Mouse (Mus musculus): ENCODE results near the gene Rpl39l. TPM values are rescaled to one million over a fixed set of nuclear protein-coding genes. Genes with fewer than 3 reads are reported as not detected.
"Not testable (repeated sequence)": the region's sequence is repeated elsewhere in the genome, so short reads cannot be mapped to it uniquely, and the experiment has no call there.

The Rpl39l gene
- total RNA-seq (2015; ENCODE audit: low replicate concordance) (8.4 TPM in 1 of 2 replicates, not detected in the other), total RNA-seq (2017; ENCODE audit: low replicate concordance) (not detected in 2 replicates)

DNA sequence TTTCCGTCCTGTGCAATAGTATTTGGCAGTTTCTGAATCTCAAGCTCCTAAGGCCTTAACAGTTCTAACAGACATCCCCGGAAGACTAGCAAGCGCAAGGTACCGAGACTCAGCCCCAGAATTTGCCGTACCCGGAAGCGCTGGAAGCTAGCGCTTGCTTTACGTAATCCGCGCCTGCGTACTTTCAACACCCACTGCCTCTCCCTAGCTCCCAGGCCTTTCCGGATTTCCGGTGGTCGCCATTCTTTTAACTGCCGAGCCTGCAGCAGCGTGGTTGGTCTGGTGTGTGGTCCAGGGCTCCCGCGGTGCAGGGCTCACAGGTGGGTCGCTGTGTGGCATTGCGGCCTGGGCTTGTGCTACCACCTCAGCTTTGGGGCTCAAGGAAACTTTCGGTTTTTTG, at the start of gene Rpl39l:
Rpl39l (plus strand) TSS at position 222 of the 400 bp plus-strand sequence.
- ATAC-seq (replicated peaks; ENCODE audit: low FRiP score, poor library complexity, severe bottlenecking): no peak

DNA sequence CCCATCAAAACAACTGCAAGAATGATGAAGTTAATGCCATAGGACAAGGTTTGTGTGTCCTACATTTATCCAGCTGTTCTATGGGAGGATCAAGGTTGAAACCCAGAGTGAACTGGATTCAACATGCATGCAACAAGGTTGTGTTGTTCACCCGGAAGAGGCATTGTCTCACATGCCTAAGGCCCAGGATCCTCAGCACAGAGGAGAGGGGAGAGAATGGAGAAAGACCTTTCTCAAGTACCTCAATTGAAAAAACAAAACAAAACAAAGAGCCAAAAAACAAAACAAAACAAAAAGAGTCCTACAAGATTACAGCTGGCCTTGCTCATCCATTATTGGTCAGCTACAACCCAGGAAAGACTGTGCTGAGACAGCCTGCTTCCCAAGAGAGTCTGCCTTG, 42.4 kb upstream of the Rpl39l start:
- no peak for ATAC-seq (replicated peaks; ENCODE audit: low FRiP score, poor library complexity, severe bottlenecking)

DNA sequence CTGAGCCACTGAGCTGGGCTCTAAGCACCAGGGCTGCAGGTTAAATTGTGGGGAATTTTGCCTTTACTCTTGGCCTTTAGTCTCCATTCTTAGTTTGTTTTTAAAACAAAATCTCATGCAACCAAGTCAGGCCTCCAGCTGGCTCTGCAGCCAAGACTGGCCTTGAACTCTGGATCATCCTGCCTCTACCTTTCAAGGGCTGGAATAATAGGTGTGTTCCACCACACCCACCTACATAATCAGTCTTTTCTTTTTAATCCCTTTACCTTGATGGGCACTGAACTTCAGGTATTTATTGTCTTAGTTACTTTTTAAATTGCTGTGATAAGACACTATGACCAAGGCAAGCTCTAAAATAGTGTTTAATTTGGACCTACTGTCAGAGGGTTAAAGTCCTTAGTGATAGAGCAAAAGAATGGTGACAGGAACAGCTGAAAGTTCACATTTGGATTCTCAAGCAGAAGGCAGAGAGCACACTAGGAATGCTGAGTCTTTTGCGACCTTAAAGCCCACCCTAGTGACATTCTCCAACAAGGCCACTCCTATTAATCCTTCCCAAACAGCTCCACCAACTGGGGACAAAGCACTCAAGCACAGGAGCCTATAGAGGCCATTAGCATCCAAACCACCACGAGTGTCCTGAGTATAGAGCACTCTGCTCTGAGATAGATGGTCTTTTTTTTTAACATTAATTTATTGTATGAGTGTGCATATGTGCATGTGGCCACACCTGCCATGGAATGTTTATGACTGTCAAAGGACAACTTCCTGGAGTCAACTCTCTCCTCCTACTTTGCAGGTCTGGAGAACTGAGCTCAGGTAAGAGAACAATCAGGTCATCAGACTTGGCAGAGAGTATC, 40.7 kb upstream of the Rpl39l start:
- ATAC-seq (replicated peaks; ENCODE audit: low FRiP score, poor library complexity, severe bottlenecking): no peak

DNA sequence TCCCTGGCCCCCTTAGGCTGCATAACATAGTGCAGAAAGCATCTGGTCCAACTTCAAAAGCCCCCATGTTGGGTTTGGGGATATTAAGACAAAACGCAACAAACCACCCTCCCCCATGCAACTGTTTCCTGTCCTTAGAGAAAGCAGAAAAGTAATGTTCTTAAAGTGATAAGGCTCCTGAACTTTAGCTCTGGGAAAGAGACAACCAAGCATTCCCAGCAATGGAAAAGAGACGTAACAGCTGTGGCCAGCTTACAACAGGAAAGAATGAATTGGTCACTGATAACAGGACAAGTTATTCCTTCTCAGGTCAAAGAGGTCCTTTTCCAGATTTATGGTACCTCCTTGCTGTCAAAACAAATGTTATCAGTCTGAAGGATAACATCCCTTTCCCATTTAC, 26.9 kb upstream of the Rpl39l start:
- no peak for ATAC-seq (replicated peaks; ENCODE audit: low FRiP score, poor library complexity, severe bottlenecking)

DNA sequence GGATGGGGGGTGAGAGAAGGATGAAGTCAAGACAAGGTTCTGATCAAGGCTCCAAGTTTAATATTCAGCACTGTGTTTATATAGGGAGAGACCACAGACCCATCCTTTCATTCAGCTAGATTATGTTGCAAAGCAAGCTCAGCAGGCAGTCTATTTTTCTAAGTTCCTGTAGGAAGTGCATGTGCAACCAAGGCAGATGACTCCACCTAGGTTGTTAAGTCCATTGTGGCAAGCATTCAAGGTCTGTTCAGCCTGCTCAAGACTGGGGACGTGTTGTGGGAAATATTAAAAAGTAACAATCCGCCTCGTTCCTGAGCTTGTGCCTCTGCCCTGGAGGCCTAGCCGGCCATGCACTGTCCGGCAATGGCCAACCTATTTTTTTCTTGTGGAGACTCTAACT, 22.6 kb upstream of the Rpl39l start:
- no peak for ATAC-seq (replicated peaks; ENCODE audit: low FRiP score, poor library complexity, severe bottlenecking)

DNA sequence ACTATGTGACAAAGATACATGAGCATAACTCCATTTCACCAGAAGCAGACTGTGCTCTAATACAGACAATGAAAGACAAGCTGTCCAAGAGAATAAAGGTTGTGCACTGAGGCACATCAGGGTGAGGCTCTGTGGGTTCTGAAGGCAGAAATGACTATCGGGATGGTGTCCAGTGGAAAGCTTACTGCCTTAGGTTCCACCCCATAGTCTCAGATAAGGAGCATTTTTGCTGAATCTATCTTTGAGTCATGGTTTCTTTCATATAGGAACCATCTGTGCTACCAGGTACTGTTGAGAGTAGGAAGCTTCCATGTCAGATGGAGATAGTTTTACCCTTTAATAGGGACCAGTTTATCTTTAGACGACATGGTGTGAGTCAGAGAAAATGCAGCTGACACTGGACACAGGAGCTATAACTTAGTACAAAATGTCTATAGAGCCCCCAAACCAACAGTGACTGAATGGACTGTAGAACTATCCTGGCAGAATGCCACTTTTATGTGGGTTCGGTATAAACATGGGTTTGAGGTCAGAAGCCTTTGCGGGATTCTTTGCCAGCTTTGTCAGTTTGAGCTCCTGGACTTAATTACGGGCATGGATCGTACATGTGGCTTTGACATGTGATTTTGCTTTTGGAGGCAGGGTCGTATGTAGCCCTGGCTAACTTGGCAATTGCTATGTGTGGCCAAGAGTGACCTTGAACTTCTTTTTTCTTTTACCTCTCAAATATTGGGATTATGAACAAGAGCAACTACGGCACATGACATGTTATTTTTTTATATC, 712 bp upstream of the Rpl39l start:
- no peak for ATAC-seq (replicated peaks; ENCODE audit: low FRiP score, poor library complexity, severe bottlenecking)

DNA sequence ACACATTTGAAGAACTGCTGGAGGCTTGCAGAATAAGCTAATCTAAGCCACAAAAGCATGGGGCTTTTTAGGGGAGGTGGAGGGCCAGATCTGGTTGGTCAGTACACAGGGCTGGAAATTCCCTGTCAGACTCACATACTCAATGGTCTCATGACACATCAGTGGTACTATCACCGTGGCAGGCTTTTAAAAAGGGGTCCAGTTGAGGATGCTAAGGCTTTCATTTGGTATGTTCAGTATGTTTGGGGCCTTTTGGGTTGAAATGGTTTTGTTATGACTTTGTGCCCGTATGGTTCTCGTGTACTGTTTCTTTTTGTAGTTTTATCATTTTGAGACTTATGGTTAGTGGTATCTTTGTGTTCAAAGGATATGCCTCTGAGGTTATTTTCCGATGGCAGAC, 1.2 kb downstream of the Rpl39l start:
- ATAC-seq (replicated peaks; ENCODE audit: low FRiP score, poor library complexity, severe bottlenecking): no peak

DNA sequence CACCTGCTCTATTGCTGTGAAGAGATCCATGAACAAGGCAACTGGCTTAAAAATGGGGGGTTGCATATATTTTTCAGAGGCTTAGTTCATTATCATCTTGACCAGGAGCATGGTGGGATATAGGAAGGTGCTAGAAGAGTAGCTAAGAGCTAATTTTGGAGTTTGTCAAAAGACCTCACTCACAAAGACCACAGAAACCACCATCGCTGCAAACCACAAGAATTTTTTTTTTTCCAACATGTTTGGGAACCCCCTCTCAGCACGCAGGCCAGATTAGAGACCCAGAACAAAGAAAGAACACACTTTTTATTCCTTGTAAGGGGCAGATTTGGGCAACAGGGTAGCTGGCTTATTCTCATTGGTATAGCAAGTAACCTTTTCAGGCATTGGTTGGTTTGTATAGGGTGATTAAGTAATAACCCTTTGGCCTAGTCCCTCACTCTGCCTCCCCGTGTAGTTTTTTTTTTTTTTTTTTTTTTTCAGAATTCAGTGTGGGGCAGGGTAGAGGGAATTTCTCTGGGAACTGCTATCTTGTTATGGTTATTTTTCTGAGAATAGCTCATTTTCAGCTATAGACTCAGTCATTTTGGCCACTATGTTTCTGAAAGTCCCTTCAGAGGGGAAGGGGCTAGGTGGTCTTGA, 2.3 kb downstream of the Rpl39l start:
- ATAC-seq (replicated peaks; ENCODE audit: low FRiP score, poor library complexity, severe bottlenecking): no peak

DNA sequence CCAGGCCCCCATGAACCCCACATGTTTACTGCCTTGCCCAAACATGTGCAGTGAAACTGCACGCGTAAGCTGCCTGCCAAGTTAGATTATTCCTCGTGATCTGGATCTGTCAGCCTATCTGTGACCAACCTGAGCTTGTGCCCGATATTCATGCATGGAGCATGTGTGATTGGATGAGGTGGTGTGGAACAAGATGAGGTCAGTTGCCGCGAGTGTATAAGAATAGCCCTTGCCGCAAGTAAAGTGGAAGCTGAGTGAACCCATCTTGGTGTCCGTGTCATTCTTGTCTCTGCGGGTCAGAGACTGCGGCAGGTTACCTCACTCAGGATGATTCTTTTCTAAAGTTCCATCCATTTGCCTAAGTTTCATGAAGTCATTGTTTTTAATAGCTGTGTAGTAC, 17.4 kb downstream of the Rpl39l start:
- not testable (repeated sequence) for ATAC-seq (replicated peaks; ENCODE audit: low FRiP score, poor library complexity, severe bottlenecking)

DNA sequence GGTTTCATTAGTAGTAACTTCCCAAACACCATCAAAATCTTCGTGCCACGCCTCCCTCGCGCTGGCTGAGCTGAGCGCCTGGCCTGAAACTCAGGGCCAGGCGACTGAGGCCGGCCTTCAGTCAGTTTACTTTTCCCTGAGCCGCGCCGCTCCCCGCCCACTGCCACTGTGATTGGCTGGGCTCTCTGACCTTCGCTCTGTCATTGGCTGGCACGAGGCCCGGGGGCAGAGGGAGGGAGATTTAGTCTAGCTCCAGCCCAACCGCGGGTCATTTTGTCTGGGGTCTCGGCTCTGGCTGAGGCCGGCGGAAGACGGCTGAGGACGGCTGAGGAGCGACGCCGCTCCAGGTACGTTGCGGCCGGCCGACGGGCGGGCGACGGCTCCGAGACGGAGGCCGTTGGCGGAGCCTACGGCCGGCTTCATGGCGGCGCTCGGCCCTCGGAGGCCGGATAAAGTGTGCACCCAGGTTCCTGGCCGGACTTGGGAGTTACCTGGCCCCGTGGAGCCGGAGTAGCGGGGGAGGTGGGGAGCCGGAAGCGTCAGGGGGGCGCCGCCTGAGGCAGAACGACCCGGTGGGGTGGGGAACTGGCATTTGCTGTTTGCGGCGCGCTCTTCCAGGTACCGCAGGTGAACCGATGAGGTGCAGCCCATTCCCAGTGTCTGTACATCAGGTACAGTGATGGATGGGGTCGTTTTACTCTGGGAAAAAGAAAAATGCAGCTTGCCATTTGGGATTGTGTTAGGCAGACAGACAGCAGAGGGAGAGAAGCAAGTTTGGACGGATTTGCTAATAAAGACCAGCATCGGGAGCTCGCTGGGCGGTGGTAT, 22.9 kb downstream of the Rpl39l start, which contains the start of gene Atf7ip2:
Atf7ip2 (plus strand) TSS at position 34 of the 828 bp plus-strand sequence.
- ATAC-seq (replicated peaks; ENCODE audit: low FRiP score, poor library complexity, severe bottlenecking): 0 out of 2 replicates have a peak, but pooled peaks have one; percentile 30

DNA sequence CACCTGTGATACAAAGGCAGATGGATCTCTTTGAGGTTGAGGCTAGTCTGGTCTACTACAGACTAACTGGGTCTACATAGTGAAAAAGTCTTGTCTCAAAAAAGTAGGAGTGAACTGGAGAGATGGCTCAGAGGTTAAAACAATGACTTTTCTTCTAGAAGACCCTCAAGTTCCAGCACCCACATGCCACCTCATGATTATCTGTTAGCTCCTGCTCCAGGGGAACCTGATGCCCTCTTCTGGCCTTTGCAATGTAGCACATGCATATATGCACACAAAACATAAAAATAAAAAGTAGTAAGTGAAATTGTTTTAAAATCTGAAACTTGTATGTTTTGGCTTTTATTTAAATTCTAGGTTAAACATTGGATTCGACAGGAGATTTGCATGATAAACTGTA, 38.8 kb downstream of the Rpl39l start:
- no peak for ATAC-seq (replicated peaks; ENCODE audit: low FRiP score, poor library complexity, severe bottlenecking)

DNA sequence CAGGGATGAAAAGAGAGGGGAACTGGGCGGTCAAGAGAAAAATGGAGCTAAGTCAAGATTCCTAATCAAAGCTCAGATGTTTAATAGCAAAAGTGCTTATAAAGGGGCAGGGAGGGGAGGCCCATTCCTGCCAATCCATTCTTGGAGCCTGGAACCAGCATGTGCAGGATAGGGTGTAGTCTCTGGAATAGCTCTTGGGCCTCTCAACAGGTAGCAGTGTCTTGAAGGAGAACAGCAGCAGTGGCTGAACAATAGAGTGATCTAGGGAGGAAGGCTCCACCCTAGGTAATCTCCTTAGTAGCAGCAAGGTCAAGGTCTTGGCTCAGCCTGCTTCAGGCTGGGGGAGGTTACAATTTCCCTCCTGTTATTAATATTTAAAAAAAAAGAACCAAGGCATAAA, 46.3 kb downstream of the Rpl39l start:
- not testable (repeated sequence) for ATAC-seq (replicated peaks; ENCODE audit: low FRiP score, poor library complexity, severe bottlenecking)

DNA sequence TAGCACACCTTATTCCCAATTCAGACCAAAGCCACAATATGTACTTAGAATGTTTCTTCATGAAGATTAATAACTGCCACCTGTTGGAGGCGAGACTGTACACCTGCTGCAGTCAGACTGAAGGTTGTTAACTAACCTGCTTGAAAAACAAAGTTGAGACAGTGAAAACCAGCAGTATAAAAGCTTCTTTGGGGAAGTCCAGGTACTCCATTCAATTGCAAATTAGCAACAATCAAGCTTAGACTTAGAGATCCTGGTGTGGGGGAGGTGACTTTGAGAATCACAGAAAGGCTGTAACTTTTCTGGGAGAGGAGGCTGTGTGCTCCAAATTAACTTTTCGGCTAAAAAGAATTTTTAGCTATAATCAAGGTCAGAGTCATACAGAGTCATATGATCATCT, 47.0 kb downstream of the Rpl39l start:
- not testable (repeated sequence) for ATAC-seq (replicated peaks; ENCODE audit: low FRiP score, poor library complexity, severe bottlenecking)

Other genes starting within 250 kb of the Rpl39l start
- not detected in 2 replicates for gene Grin2a, start 174.7 kb upstream of the Rpl39l start, total RNA-seq (2015; ENCODE audit: low replicate concordance)
- gene Grin2a, start 174.7 kb upstream of the Rpl39l start, total RNA-seq (2017; ENCODE audit: low replicate concordance): not detected in 2 replicates
- gene Atf7ip2, start 22.5 kb downstream of the Rpl39l start, total RNA-seq (2015; ENCODE audit: low replicate concordance): not detected in 2 replicates
- not detected in 2 replicates for gene Atf7ip2, start 22.5 kb downstream of the Rpl39l start, total RNA-seq (2017; ENCODE audit: low replicate concordance)
- 0.72 TPM in 1 of 2 replicates, not detected in the other for gene Emp2, start 143.7 kb downstream of the Rpl39l start, total RNA-seq (2015; ENCODE audit: low replicate concordance)
- not detected in 2 replicates for gene Emp2, start 143.7 kb downstream of the Rpl39l start, total RNA-seq (2017; ENCODE audit: low replicate concordance)
- gene Tekt5, start 225.3 kb downstream of the Rpl39l start, total RNA-seq (2015; ENCODE audit: low replicate concordance): 0.84 TPM in 1 of 2 replicates, not detected in the other
- gene Tekt5, start 225.3 kb downstream of the Rpl39l start, total RNA-seq (2017; ENCODE audit: low replicate concordance): not detected in 2 replicates
- gene Nubp1, start 241.7 kb downstream of the Rpl39l start, total RNA-seq (2015; ENCODE audit: low replicate concordance): 12.6 and 21.4 TPM in 2 replicates
- gene Nubp1, start 241.7 kb downstream of the Rpl39l start, total RNA-seq (2017; ENCODE audit: low replicate concordance): 11.4 and 20.5 TPM in 2 replicates